ENCODE assay signal across 11 mouse cellular contexts in the genomic region with DNA sequence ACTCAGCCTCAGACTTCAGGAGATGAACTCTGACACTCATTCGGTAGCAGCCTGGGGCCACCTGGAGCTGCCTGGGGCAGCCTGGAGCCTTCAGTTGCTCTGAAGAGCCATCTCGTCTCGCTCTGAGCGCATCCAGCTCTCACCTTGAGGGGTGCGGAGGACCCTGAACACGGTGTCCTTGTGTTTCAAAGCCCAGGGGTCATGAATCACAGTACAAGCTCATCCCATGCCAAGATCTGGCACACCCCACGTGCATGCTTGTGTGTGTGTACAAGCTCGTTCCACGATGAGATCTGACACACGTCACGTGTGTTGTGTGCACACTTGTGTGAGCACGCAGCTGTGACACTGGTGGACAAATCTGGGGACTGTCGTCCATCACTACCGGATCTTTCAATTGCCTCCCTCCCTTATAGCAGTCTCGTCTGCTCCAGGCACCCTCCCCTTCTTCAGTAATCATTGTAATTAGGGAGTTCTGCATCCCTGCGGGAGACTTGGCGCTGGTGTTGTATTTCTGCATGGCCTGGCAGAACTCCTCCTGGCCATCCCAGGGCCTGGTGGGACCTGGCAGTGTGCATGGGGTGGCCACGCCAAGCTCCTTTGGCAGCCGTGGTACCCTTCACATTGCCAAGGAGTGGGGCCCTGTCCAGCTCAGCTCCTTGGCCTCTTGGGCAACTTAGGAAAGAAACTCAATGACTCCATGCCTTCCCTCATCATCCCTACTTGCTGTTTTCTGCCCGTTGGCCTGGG. TPM values are rescaled to one million over a fixed set of nuclear protein-coding genes. Genes with fewer than 3 reads are reported as not detected.
DNase-seq lines count a peak whose midpoint lies in the region; ATAC-seq and TF ChIP-seq lines count a peak whose summit lies in the region.
"Had no signal": no experiment of that assay in that cellular context is flagged by ENCODE, and none has a peak within 500 bp of the region (broad histone marks: within the 10 kb centered on the region; RNA-seq: fewer than 3 reads in every experiment).

No protein-coding gene starts in this region.

- H3K4me3 ChIP-seq in heart, embryonic 11.5 days (ENCODE audit: low read depth, low read length), result no peak overlapping the region
- H3K4me3 ChIP-seq in embryonic facial prominence, embryonic 10.5 days, result no peak overlapping the region
- no peak overlapping the region for H3K4me3 ChIP-seq in lung, postnatal 0 days (ENCODE audit: low read depth, low read length)

- no peak overlapping the region for H3K27ac ChIP-seq in heart, embryonic 11.5 days (ENCODE audit: low read depth, low read length)
- H3K27ac ChIP-seq in embryonic facial prominence, embryonic 10.5 days (replicated peaks), result no peak overlapping the region
- H3K27ac ChIP-seq in lung, postnatal 0 days (ENCODE audit: low read length), result no peak overlapping the region

- DNase-seq in heart, postnatal 14 days, result peak; percentile 27 to 47
- DNase-seq in adrenal gland, postnatal 25 days, result peak; percentile 51
- peak; percentile 47 to 51 for DNase-seq in frontal cortex, postnatal 36 days (ENCODE audit: low spot score in 2 of 2)
- peak; percentile 39 for DNase-seq in left cerebral cortex, postnatal 36 days (ENCODE audit: low spot score in 2 of 2)
- DNase-seq in embryonic facial prominence, embryonic 10.5 days (ENCODE audit: low spot score), result no peak
- DNase-seq in lung, postnatal 25 days (ENCODE audit: low spot score), result no peak
- no peak for DNase-seq in lung, postnatal 0 days (ENCODE audit: low spot score)
- DNase-seq: lung, embryonic 14.5 days had no signal

- ATAC-seq in heart, embryonic 11.5 days (replicated peaks; ENCODE audit: insufficient number of reproducible peaks, low FRiP score, low TSS enrichment), result no peak
- ATAC-seq in lung, postnatal 0 days, result no peak

- H3K4me1 ChIP-seq in heart, embryonic 11.5 days (ENCODE audit: control insufficient read depth, insufficient read depth, low read length), result no peaks in the 10 kb centered on the region
- H3K4me1 ChIP-seq in embryonic facial prominence, embryonic 10.5 days, result peaks cover 10% of the 10 kb centered on the region
- H3K4me1 ChIP-seq in lung, postnatal 0 days (ENCODE audit: insufficient read depth, low read depth, low read length), result 0 out of 2 replicates have a peak, but pooled peaks cover 6% of the 10 kb centered on the region

- no peak overlapping the region for H3K4me2 ChIP-seq in heart, embryonic 11.5 days
- H3K4me2 ChIP-seq in lung, postnatal 0 days (replicated peaks; ENCODE audit: low read depth, low read length), result no peak overlapping the region
- H3K4me2 ChIP-seq: lung, embryonic 14.5 days had no signal

- H3K27me3 ChIP-seq in heart, embryonic 11.5 days (ENCODE audit: control insufficient read depth, insufficient read depth, low read length), result no peaks in the 10 kb centered on the region
- no peaks in the 10 kb centered on the region for H3K27me3 ChIP-seq in embryonic facial prominence, embryonic 10.5 days (replicated peaks; ENCODE audit: low read depth, poor library complexity, severe bottlenecking)
- no peaks in the 10 kb centered on the region for H3K27me3 ChIP-seq in lung, postnatal 0 days (replicated peaks; ENCODE audit: insufficient read depth, low read length)

- H3K9ac ChIP-seq in heart, embryonic 11.5 days (ENCODE audit: low read depth, low read length), result no peak overlapping the region
- no peak overlapping the region for H3K9ac ChIP-seq in lung, postnatal 0 days (replicated peaks; ENCODE audit: low read depth)
- H3K9ac ChIP-seq: lung, embryonic 14.5 days had no signal

- intact Hi-C loops in heart, postnatal 14 days (cut with DNase I), result no loop called here
- intact Hi-C loops in left cerebral cortex, postnatal 36 days (cut with DNase I), result no loop called here

- WGBS in heart, embryonic 11.5 days (ENCODE audit: insufficient replicate concordance), result 70% methylated on average over 20 of the region's 20 CpGs
- WGBS in embryonic facial prominence, embryonic 10.5 days, result 73% methylated on average over 20 of the region's 20 CpGs
- 74% methylated on average over 20 of the region's 20 CpGs for WGBS in lung, postnatal 0 days

- no peaks in the 10 kb centered on the region for H3K36me3 ChIP-seq in heart, embryonic 11.5 days (ENCODE audit: control insufficient read depth, insufficient read depth, low read length)
- H3K36me3 ChIP-seq in embryonic facial prominence, embryonic 10.5 days (replicated peaks), result no peaks in the 10 kb centered on the region
- no peaks in the 10 kb centered on the region for H3K36me3 ChIP-seq in lung, postnatal 0 days (ENCODE audit: insufficient read depth, low read length)

- H3K9me3 ChIP-seq in heart, embryonic 11.5 days (replicated peaks; ENCODE audit: control insufficient read depth, low read length), result no peaks in the 10 kb centered on the region
- H3K9me3 ChIP-seq in embryonic facial prominence, embryonic 10.5 days, result no peaks in the 10 kb centered on the region
- no peaks in the 10 kb centered on the region for H3K9me3 ChIP-seq in lung, postnatal 0 days (ENCODE audit: low read length)

- TF ChIP-seq EP300 in lung, postnatal 0 days (IDR thresholded peaks at IDR 0.05), result no peak

- TF ChIP-seq CTCF in lung, postnatal 0 days (IDR thresholded peaks at IDR 0.05), result no peak

RNA-seq across cellular contexts. Expression of a gene that starts 27.8 kb away (rescaled TPM):
- not detected for total RNA-seq in heart, postnatal 14 days (2021)
- polyA plus RNA-seq in heart, embryonic 11.5 days (2014; fragmentation: Nextera tagmentation; extraction: Ambion mirVana), result not detected in 2 replicates
- not detected in 2 replicates for total RNA-seq in adrenal gland, postnatal 25 days (2021)
- total RNA-seq in left cerebral cortex, postnatal 36 days (2021), result not detected
- 0.77 TPM in 1 of 2 replicates, not detected in the other for polyA plus RNA-seq in embryonic facial prominence, embryonic 10.5 days (2016; fragmentation: Nextera tagmentation; extraction: Ambion mirVana)
- polyA plus RNA-seq in lung, postnatal 0 days (2015; fragmentation: Nextera tagmentation; extraction: Ambion mirVana), result 0.76 and 1.2 TPM in 2 replicates
- total RNA-seq: common myeloid progenitor, adult 5-6 weeks had no signal
- polyA plus RNA-seq: heart, postnatal 0 days; lung, embryonic 14.5 days had no signal

RNA-seq across cellular contexts. Expression of a gene that starts 46.8 kb away (rescaled TPM):
- total RNA-seq in heart, postnatal 14 days (2021), result 10 to 100 TPM; 82.0 to 82.2 TPM
- 117 and 145 TPM in 2 replicates for polyA plus RNA-seq in heart, embryonic 11.5 days (2014; fragmentation: Nextera tagmentation; extraction: Ambion mirVana)
- total RNA-seq in adrenal gland, postnatal 25 days (2021), result 147 and 148 TPM in 2 replicates
- 100 to 1,000 TPM; 112 to 118 TPM for total RNA-seq in left cerebral cortex, postnatal 36 days (2021)
- polyA plus RNA-seq in embryonic facial prominence, embryonic 10.5 days (2016; fragmentation: Nextera tagmentation; extraction: Ambion mirVana), result 464 and 498 TPM in 2 replicates
- polyA plus RNA-seq in lung, postnatal 0 days (2015; fragmentation: Nextera tagmentation; extraction: Ambion mirVana), result 151 and 161 TPM in 2 replicates

Comparison
In these comparisons a context has a peak if more than half of its experiments do, and no peak if none do; other contexts are left out.
1. DNase-seq: peak in heart, postnatal 14 days (2 of 2), adrenal gland, postnatal 25 days (single experiment), frontal cortex, postnatal 36 days (2 of 2) and left cerebral cortex, postnatal 36 days (2 of 2); none in embryonic facial prominence, embryonic 10.5 days (single experiment), lung, postnatal 25 days (single experiment) and lung, postnatal 0 days (single experiment).